Mouse (Mus musculus) frontal cortex, adult (tissue): ENCODE measurements at regions not wholly inside any gene's neighbourhood (a gene's known extent, or its start where the extent isn't known, plus 50 kb on each side); places are given as distances from the start of the nearest gene placed in this dataset.
A peak's percentile ranks its signal among the peaks of the same experiment; 100 is the strongest.

Experiments
- ATAC-seq: cut with Nextera tagmentation; 2 replicates; pipeline ENCODE4 v1.9.2; 2017; ENCODE audit warnings: mild to moderate bottlenecking, moderate library complexity, mixed read lengths; ENCODE audit not compliant: low TSS enrichment

DNA sequence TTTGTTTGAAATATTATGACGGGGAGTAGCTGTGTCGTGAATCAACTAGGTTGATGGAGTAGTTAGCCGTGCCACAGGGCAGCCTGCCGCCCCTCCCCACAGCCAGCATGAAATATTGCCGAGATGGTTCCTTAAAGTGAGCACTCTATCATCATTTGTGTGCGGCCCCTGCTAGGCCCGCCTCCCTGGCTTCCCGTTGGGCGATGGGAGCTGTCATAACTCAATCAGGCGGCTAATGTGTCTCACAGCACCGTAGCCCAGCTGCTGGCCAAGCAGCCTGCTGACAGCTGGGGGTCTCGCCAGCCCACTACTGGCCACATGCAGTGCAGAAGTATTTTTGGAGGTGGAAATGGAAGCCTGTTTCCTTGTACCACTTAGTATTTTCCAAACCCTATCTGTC is 140.9 kb downstream of the Sall1 start:
- ATAC-seq, result no peak

DNA sequence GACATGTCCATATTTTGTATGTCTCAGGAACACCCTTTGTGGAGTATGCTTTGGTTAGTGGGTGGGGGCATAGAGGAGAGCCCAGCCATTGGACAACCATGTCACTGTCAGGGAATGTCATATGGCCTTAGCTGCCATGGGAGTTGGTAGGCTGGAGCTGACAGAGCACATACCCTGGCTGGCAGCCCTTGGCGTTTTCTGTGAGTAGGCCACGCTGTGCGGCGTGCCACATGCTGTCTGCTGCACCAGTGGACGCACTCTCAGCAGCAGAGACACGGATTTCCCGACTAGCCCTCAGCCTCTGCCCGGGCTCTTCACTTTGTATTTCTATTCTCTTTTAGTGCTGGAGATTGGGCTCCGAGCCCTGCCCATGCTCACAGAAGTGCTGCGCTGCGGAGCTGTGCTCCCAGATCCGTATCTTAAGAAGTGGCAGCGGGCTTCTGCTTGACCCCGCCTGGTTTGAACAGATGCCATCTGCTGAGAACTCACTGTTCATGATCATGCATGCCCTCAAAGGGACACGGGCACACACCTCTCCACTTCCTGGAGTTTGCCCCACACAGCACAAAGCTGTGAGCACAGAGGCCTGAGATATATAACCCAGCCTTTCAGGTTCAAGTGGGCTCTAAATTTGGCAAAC is 160.1 kb downstream of the Sall1 start:
- ATAC-seq, result no peak

DNA sequence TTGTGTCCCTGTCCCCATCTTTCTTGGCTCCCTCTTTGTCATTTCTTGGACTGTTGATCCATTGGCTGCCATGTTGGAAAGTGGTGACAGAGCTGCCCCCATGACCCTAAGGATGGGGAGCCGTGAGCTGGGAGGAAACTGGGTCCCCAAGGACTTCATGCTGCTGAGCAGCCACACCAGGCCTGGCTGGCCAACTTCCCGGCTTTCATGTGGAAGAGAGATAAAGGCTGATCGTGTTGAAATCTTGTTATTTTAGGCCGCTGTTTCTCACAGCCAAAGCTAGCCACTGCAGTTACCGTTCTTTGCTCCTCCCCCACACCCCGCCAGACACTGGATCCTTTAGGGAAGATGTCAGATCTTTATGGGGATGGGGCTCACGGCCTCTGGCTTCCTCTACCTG is 164.1 kb downstream of the Sall1 start:
- no peak for ATAC-seq

DNA sequence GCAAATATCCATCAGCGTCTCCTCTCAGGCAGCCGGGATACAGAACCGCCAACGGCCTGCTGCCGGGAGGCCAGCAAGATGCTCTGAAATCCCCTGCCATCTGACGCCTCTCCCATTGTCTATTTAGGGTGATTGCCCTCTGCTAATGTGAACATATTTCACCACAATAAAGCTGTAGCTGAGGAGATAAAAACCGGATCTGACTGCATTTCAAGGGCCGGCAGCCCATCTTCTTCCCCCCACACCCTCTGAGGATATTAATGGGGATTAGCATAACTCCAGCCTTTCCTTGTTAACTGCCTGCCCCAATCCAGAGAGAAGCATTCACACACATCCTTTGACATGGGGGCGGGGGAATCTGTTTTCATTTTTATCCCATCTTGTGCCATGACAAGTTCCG is 166.0 kb downstream of the Sall1 start:
- ATAC-seq, result no peak

DNA sequence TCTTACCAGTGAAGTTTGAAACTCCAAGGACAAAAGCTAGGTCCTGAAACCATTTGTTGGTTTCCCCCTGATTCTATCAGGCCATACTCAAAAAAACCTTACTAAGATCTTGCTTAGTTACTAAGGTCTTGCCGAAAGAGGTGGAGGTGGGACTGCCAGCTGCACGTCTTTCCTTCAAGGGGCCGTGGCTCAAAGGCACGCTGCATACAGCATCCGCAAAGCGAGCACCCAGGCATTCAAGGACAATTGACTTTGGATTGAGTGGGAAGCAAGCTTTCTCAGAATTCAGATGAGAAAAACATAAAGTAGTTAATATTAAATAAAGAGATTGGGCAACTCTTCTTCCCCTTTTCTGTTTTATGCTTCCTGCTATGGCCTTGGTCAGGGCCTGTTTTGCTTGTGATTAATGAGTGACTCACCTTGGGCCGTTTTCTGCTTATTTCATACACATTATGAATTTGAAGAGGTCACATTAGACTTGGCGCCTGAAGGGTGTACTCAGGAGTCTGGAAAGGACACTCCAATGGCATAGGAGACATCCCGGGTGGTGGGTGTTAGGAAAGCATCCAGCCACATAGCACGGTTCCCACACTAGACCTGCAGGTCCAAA is 166.1 kb downstream of the Cyld start:
- no peak for ATAC-seq

DNA sequence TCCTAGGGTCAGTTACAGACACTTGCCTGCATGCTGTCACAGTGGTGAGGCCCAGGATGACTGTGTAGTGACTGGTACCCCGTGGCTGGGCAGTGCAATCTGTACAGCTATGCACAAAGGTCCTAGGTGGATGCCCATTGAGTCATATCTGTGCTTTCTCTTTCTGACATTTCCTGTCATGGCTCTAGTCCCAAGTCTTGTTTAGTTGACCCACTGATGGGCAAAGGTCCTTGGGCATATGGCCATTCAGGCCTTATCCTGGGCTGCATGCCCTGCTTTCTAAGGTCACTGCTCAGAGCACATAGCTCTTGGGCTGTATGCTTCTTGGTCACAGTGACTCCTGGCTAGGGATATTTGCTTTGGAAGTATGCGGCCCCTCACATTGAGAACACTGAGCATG is 160.4 kb downstream of the Cyld start:
- no peak for ATAC-seq

DNA sequence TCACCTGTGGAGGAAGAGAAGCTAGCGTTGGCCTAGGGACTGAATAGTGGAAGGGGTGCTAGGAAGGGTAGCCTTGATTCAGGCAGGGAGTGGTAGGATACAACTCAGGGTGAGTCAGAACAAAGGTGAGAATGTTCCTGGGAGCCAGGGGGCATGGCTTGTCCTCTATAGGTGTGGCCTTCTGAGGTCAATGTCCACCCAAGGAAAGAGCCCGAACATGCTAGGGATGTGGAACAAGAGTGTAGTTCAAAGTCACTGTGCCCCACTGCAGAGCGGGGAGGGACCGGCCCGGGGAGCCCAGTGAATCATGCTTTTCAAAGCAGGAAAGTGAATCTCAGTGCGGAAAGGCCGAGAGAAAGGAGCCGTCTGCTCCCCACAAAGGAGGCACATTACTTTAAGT is 156.4 kb downstream of the Cyld start:
- ATAC-seq, result no peak

DNA sequence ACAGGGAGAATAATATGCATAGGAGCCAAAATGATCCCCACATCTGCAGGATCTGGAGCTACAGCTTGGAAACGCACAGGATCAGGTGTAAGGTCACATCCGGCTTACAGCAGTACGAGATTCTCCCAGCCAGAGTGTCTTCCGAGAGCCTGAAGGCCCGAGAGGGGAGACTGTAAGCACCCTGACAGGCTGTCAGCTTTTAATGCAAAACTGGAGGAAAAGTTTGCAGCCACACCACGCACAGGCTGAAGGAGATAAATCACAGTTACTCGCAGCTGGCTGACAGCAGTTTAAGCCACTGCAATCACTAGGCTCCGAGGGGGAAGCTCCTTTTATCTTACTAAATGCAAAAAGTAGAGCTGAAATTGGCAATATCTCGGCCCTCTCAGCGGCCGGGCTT is 149.1 kb downstream of the Cyld start:
- ATAC-seq, result no peak

DNA sequence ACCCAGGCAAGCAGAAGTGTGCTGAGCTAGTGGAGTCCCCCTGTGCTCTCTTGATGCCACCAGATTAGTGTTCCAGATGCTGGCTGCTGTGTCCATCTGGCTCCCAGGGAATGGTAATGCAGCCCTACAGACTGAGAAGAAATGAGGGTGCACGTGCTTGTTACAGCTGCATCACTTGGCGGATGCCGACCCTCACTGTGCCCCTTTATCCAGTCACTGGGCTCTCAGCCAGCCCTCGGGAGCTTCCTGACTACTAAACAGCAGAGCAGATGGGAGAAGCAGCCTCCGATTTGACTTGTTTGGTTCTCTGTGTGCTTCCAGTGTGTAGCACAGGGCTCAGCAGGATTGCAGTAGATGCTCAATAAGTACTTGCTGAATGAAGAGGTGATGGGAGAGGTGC is 147.5 kb downstream of the Cyld start:
- peak; percentile 44; the same call in 1 of the 2 replicates for ATAC-seq

DNA sequence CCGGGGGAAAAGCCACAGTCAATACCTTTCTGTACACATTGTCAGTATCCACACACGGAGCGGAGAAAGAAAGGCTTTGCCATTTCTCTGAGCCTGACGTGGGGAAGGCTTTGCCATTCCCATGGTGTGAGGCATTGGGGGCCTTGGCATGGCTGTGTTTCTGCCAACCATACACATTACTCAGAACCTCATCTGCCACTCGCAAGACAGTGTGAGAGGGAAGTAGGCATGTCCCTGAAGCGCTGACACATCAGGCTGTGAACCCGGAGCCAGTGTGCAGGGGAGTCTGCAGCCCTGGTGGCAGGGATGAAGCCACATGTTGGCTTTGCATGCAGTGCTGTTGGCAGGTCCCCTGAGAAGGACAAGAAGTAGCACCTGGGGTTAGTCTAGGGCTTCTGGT is 145.6 kb downstream of the Cyld start:
- no peak for ATAC-seq

DNA sequence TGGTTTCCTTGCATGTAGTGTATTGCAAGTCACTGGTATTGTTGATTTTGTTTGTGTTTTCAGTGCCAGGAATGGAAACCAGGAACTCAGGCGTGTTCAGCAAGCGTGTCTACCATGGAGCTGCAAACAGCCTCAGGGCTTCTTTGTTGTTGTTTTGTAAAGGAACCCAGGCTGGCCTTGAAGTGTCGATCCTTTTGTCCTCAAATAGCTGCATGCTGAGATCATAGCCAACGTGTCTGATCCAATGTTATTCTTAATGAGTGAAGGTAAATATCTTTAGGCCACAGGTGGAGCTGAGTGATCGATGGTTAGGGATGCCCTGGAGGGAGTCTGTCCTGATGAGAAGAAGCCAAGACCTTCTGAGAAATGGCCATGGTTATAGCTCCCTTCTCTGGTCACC is 143.3 kb downstream of the Cyld start:
- ATAC-seq, result no peak

DNA sequence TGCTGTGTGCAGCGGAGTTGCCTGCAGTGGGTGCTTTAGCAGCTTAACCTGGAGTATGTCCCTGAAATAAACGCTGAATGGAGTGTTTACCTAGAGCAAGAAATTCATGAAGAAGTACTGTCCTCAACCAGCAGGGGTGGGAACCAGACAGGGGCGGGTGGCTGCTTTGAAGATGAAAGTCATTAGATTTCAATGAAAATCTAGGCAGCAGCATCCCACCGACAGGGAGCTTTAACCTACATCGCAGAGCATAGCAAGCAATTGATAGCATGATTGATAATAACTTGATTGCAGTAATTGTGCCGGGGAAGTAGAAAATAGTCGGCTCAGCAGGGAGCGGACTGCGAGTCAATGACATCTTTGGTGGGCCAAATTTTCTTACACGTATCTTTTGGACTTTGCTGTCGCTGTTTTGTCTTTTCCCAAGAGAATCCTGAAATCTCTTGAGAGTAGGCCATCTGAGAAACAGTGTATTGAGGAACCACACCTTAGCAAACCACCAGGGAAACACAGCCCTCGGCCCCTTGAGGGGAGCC is 139.0 kb downstream of the Cyld start:
- ATAC-seq, result no peak

DNA sequence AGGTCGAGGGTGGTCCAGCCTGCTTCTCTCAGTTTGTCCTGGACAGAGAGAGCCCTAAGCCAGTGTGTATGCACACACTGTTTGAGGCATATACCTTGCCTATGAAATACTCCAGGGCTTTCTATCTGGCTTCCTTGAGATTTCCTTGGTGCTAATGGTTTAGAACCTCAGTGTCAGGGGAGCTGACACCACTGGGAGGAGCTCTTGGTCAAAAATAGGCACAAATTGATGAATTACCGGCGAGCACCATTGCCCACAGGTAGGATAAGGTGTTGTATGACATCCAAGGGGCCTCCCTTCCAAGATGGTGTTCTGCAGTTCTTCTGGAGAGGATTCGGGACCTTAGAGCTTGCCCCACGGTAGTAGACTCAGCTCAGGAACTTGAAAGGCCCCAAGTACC is 129.0 kb downstream of the Cyld start:
- no peak for ATAC-seq

DNA sequence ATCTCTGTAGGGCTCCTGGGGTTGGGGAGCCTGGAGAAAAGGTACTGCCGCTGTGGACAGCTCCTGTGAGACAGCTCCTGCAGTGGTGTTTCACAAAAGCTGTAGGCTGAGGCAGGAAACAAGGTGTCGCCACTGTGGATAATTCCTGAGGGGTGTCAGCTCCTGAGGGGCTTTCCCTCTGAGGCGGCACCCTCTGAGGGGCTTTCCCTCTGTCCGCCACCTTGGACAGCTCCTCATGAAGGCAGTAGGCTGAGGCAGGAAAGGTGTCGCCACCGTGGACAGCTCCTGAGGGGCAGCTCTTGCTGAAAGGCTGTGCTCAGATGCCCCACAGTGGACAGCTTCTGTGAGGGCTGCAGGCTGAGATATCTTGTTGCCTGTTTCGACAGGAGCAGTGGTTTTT is 127.1 kb downstream of the Cyld start:
- no peak for ATAC-seq

DNA sequence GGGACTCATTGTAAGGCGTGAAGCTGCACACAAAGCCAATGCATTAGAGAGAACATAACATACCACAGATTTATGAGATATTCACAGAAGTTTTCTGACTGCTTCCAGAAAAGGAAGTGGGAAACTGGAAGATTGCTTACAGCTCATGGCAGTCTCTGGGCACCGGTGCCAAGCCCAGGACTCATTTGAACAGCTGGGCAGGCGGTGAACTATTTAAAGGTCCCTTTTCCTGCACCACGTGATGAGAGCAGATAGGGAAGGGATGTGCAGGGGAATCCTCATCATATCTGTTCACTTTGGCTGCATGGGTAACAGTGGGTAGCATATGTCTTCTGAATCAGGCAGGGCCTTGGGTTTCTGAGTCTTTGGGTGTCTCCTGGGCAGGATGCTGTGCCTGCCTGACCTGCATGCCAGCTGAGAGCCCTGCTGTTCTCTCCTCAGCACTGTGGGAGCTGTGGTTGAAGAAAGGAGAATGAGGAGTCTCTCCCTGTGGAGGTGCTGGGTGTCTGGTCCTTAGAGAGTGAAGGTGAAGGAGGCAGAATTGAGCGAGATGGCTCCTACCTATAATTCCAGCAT is 123.5 kb downstream of the Cyld start:
- ATAC-seq, result no peak

DNA sequence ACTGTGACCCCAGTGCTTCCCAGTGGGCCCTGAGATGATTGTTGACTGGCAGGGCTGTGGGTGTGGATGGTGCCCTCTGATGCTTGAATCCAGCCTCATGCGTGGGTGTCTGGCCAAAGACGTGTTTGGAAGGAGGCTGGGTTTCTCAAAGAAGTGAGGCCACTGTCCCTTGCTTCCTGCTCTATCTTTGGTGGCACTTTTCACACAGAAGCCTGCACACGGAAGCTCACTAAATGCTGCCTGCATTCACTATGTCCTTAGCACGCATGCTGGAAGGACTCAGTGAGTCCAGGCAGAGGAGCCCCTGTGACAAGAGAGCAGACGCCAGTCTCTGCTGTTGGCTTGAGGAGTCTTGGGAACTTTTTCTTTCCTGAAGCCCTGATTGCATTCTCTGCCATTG is 119.6 kb downstream of the Cyld start:
- no peak for ATAC-seq

DNA sequence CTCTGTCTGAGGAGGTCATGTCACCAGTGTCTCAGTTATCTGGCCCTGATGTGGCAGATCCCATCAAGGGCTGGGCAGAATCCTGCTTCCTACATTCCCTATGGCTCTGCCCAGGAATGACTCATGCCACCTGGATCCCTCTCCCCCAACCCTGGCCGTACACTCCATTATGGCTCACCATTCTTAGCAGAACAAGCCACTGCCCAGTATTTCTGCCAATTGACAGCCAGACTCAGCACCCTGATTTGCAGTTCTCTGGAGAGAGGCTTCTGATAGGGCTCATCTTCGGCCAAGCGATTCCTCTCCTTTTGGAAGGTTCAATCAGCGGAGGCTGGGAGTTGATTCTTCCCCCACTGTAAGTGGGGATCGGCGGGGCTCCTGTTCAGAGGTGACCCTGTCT is 117.4 kb downstream of the Cyld start:
- no peak for ATAC-seq

DNA sequence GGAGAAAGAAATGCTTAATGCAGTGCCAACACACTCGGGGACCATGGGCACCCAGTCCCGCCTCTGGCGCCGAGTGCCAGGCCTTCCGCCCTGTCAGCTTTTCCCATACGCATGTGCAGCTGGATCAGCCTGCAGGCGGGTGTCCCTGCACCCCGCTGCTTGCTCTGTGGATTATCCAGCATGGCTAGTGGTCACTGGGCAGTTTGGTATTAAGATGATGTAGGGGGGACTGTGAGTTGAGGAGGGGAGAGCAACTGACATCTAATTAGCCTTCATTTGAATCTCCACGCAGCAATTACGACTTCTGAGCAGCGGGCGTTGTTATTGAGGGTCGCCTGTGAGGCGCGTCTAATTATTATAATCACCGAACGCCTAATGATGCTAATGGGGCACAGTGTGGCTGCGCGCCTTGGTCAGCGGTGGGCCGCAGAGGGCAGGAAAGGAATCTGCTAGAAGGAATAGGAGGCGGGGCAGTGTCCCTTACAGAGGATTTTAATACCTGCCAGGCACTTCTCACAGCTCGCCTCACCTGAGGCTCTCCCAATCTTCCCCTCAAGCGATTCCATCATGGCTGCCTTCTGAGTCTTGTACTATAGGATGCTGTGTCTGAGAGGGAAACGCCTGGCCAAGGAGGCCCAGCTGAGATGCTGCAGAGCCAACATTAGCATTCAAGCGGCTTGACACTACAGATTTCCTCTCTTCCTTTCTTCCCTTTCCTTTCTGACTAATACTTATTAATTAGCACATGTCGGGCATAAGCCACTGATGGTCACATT is 116.3 kb downstream of the Cyld start:
- no peak for ATAC-seq

DNA sequence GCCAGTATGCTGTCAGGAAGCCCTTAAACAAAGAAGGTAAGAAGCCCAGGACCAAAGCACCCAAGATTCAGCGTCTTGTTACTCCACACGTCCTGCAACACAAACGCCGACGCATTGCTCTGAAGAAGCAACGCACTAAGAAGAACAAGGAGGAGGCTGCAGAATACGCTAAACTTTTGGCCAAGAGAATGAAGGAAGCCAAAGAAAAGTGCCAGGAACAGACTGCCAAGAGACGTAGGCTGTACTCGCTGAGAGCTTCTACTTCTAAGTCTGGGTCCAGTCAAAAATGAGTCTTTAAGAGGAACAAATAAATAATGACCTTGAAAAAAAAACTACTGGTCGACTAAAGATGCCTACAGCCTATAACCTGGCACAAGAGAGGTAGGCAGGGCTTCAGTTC is 110.0 kb downstream of the Cyld start:
- ATAC-seq, result peak; percentile 44; the same call in 1 of the 2 replicates
